Mouse (Mus musculus): ENCODE measurements around the gene Foxb2. TPM values are rescaled to one million over a fixed set of nuclear protein-coding genes. Genes with fewer than 3 reads are reported as not detected.

Foxb2 gene
- total RNA-seq (2012; rRNA removed) (not detected in 2 replicates), total RNA-seq (2014; rRNA removed) (not detected in 2 replicates), polyA plus RNA-seq (2012; ENCODE audit: insufficient read length, low read depth) (not detected in 2 replicates)

GRCm38 (mm10) chr19:16873221-16873861 lies at the start of gene Foxb2:
Gene Foxb2, minus strand, starts transcription at chr19:16873805.
- H3K4me3 ChIP-seq (replicated peaks in 1 of 3; ENCODE audit: low read depth in 2 of 3, low read length in 2 of 3, poor library complexity in 1 of 3): no peak within 1 kb of the TSS
- H3K9me3 ChIP-seq (replicated peaks; ENCODE audit: low read length): peaks cover 16% of the 10 kb centered on the region
- no peak for TF ChIP-seq TCF12 (IDR thresholded peaks at IDR 0.05; ENCODE audit: low read depth, low read length)
- TF ChIP-seq MAX (IDR thresholded peaks at IDR 0.05; ENCODE audit: low read length): no peak
- TF ChIP-seq NRF1 (IDR thresholded peaks at IDR 0.05; ENCODE audit: low read depth, low read length): no peak
- TF ChIP-seq HCFC1 (IDR thresholded peaks at IDR 0.05; ENCODE audit: low read depth, low read length): no peak
- no peak for TF ChIP-seq E2F4 (IDR thresholded peaks at IDR 0.05; ENCODE audit: insufficient replicate concordance, low read depth, low read length)
- TF ChIP-seq MEF2A (IDR thresholded peaks at IDR 0.05; ENCODE audit: borderline replicate concordance, low read depth, low read length): no peak
- no peak for TF ChIP-seq POLR2A (IDR thresholded peaks at IDR 0.05; ENCODE audit: low read depth, low read length)
- TF ChIP-seq KAT2A (IDR thresholded peaks at IDR 0.05; ENCODE audit: insufficient replicate concordance, low read length): no peak
- no peak for TF ChIP-seq SIN3A (IDR thresholded peaks at IDR 0.05; ENCODE audit: low read length)
- no peak for TF ChIP-seq USF1 (IDR thresholded peaks at IDR 0.05; ENCODE audit: low read depth, low read length)
- TF ChIP-seq MAFK (IDR thresholded peaks at IDR 0.05; ENCODE audit: insufficient replicate concordance, low read length): no peak
- TF ChIP-seq MYC (IDR thresholded peaks at IDR 0.05; ENCODE audit: low read depth, low read length): no peak
- TF ChIP-seq ZC3H11A (IDR thresholded peaks at IDR 0.05; ENCODE audit: low read depth, low read length): no peak
- TF ChIP-seq CHD2 (IDR thresholded peaks at IDR 0.05; ENCODE audit: low read length): no peak
- no peak for TF ChIP-seq NELFE (IDR thresholded peaks at IDR 0.05; ENCODE audit: low read depth, low read length)
- no peak for TF ChIP-seq JUN (IDR thresholded peaks at IDR 0.05; ENCODE audit: insufficient read depth, low read depth, low read length)
- TF ChIP-seq GABPA (IDR thresholded peaks at IDR 0.05; ENCODE audit: insufficient replicate concordance, low read depth, low read length): no peak
- TF ChIP-seq PAX5 (IDR thresholded peaks at IDR 0.05; ENCODE audit: low read length): no peak
- no peak for TF ChIP-seq IRF4 (IDR thresholded peaks at IDR 0.05; ENCODE audit: low read depth, low read length)
- in situ Hi-C loops (cut with MboI; ENCODE audit: low pct_ligation_motif_present, low pct_unique_long_range_greater_than_20kb, low sequenced_read_pairs): no loop called here
- no peak within 1 kb of the TSS for H3K9ac ChIP-seq (ENCODE audit: insufficient read depth, low read depth)
- no peak within 1 kb of the TSS for H3K27ac ChIP-seq (ENCODE audit: insufficient read depth, low read depth)
- dilution Hi-C loops (cut with MboI; ENCODE audit: extremely low pct_ligation_motif_present, extremely low pct_unique_long_range_greater_than_20kb, low sequenced_read_pairs): no loop called here
- H3K36me3 ChIP-seq (replicated peaks in 1 of 2; ENCODE audit: control insufficient read depth in 1 of 2, insufficient read depth in 1 of 2, low read length in 1 of 2): no peaks in the 10 kb centered on the region
- H3K4me2 ChIP-seq (ENCODE audit: insufficient read depth, low read depth, poor library complexity, severe bottlenecking): no peak within 1 kb of the TSS
- no peaks in the 10 kb centered on the region for H3K4me1 ChIP-seq (ENCODE audit: control insufficient read depth in 1 of 2, insufficient read depth in 2 of 2)
- no peaks in the 10 kb centered on the region for H3K27me3 ChIP-seq (replicated peaks)
- no peaks in the 10 kb centered on the region for H3K79me2 ChIP-seq (replicated peaks; ENCODE audit: control insufficient read depth, extremely low read depth, insufficient read depth, poor library complexity, severe bottlenecking)
- no peak for DNase-seq (ENCODE audit: extremely low read depth)

DNA sequence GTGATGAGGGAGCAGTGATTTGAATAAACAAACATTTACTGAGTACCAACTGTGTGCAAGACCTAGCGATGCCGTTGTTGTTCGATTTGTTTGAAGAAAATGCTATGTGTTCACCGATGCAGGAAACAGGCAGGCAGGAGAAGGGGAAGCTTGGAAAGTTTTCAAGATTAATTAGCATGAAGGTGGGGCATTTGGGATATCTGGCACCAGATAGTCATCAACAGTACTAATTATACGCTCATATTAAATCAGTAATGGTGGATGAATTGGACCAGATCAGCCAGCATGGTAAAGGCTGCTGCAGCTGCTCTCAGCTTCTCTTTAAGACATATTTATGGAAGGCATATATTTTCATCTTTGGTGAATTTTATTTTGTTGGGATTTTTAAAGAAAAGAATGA lies 37.9 kb upstream of the Foxb2 start:
- Histone ChIP-seq H3K27me3 (replicated peaks) (no peaks in the 10 kb centered on the region), H3K9me3 (replicated peaks; ENCODE audit: low read length) (no peaks in the 10 kb centered on the region), H3K9ac (ENCODE audit: insufficient read depth, low read depth) (no peak overlapping the region), H3K4me3 (replicated peaks in 1 of 3; ENCODE audit: low read depth in 2 of 3, low read length in 2 of 3, poor library complexity in 1 of 3) (no peak overlapping the region), H3K36me3 (replicated peaks in 1 of 2; ENCODE audit: control insufficient read depth in 1 of 2, insufficient read depth in 1 of 2, low read length in 1 of 2) (no peaks in the 10 kb centered on the region), H3K4me2 (ENCODE audit: insufficient read depth, low read depth, poor library complexity, severe bottlenecking) (no peak overlapping the region), H3K27ac (ENCODE audit: insufficient read depth, low read depth) (no peak overlapping the region), H3K4me1 (ENCODE audit: control insufficient read depth in 1 of 2, insufficient read depth in 2 of 2) (no peaks in the 10 kb centered on the region), H3K79me2 (replicated peaks; ENCODE audit: control insufficient read depth, extremely low read depth, insufficient read depth, poor library complexity, severe bottlenecking) (no peaks in the 10 kb centered on the region)
- no peak for TF ChIP-seq CTCF (conservative IDR thresholded peaks at IDR 0.05 in 1 of 2, IDR thresholded peaks at IDR 0.05 in 1 of 2; ENCODE audit: low read depth in 2 of 2, low read length in 2 of 2)
- no peak for TF ChIP-seq ZKSCAN1 (IDR thresholded peaks at IDR 0.05; ENCODE audit: borderline replicate concordance, low read depth, low read length)
- no peak for TF ChIP-seq ZNF384 (IDR thresholded peaks at IDR 0.05; ENCODE audit: low read depth, low read length)
- TF ChIP-seq TCF12 (IDR thresholded peaks at IDR 0.05; ENCODE audit: low read depth, low read length): no peak
- no peak for DNase-seq (ENCODE audit: extremely low read depth)
- in situ Hi-C loops (cut with MboI; ENCODE audit: low pct_ligation_motif_present, low pct_unique_long_range_greater_than_20kb, low sequenced_read_pairs) (no loop called here), dilution Hi-C loops (cut with MboI; ENCODE audit: extremely low pct_ligation_motif_present, extremely low pct_unique_long_range_greater_than_20kb, low sequenced_read_pairs) (no loop called here)
